Mouse (Mus musculus) pancreas, adult 10 weeks (tissue): ENCODE data around the gene Bend4. TPM values are rescaled to one million over a fixed set of nuclear protein-coding genes. Genes with fewer than 3 reads are reported as not detected.

Source experiments
- polyA plus RNA-seq: library from polyadenylated mRNA; stranded (reverse); fragments of 350-450 nt; fragmentation: Illumina TruSeq; extraction: RNeasy Lipid Tissue Mini Kit (QIAGEN cat#74804); gene quantifications from one replicate; pipeline ENCODE4 v1.2.3, GENCODE M21; 2015; ENCODE audit warnings: low read depth, low replicate concordance; ENCODE audit not compliant: insufficient read depth

Bend4 gene
- 0.28 TPM for polyA plus RNA-seq

GRCm38 (mm10) chr5:67427443-67428360 is at the start of gene Bend4:
Gene Bend4 (minus strand): TSS chr5:67428310.

Other genes starting within 250 kb of the Bend4 start
- gene Tmem33, start 167.7 kb downstream of the Bend4 start, polyA plus RNA-seq: 6.3 TPM
- 7.5 TPM for gene Slc30a9, start 121.4 kb downstream of the Bend4 start, polyA plus RNA-seq
- gene Shisa3, start 179.6 kb upstream of the Bend4 start, polyA plus RNA-seq: not detected